Mouse (Mus musculus): ENCODE measurements around the gene Habp4.

The Habp4 gene

GRCm38 (mm10) chr13:64235777-64236176 lies 74.2 kb downstream of the Habp4 start:
- no peak for DNase-seq (ENCODE audit: low spot score in 2 of 2)

Measured in spleen, postnatal 36 days (tissue).